Mouse (Mus musculus) frontal cortex, postnatal 36 days (tissue): Measurements from ENCODE around the gene Ptgis.
"Not testable (repeated sequence)": the region's sequence is repeated elsewhere in the genome, so short reads cannot be mapped to it uniquely, and the experiment has no call there.

Experiments
- DNase-seq, 2 experiments: peaks; one replicate each; pipeline ENCODE4 v3.0.0; 2022; ENCODE audit warnings: low spot score in 2 of 2

Gene Ptgis

DNA sequence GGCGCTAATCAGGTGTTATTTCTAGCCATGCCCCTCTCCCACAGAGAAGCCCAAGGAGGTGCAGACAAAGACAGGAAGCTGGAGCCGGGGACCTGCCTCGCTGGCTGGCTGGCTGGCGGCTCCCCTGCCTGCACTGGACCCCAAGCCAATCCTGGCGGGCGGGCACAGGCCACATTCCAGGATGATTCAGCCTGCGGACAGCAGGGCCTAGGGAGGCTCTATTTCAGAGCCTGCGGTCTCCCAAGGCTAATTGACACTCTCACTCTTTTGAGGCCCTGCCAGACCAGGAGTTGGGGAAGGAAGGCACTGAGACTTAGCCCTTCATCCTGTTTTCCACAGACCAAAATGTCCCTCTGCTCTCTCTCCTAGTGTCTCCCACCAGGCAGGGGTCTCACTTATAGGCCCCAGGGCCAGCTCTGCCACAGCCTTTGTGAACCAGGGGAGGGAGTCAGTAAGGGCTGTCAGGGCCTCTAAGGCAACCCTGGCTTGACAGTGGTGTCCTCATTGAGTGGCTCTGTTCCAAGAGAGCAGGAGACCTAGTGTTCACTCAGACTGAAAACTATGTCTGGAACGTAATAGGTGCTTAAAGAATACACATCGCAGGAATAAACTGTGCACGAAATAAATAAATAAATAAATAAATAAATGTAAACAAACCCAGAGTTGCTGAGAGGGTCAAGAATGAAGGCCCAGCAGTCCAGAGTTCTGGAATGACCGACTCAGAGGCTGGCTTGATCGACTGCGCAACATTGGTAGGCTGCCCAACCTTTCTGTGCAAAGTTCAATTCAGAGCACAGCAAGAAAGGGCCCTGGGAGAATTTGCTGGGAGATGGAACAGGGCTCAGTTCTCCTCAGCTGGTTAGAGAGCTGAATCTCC lies 8.0 kb downstream of the Ptgis start:
- DNase-seq, result no peak

- DNase-seq, result no peak
Observed at GRCm38 (mm10) chr2:167230554-167230953, 9.8 kb downstream of the Ptgis start.

DNA sequence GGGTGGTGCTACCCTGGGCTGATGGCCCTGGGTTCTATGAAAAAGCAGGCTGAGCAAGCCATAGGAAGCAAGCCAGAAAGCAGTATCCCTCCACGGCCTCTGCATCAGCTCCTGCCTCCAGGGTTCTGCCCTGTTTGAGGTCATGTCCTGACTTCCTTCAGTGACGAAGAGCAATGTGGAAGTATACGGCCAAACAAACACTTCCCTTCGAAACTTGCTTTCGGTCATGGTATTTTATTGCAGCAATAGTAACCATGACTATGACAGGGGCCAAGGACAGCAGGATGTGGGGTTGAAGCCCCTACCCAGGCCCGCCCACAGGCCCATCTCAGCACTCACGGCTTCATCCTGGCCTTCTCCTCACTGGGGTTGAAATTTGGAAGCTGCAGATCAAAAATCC lies 15.5 kb downstream of the Ptgis start:
- no peak for DNase-seq

DNA sequence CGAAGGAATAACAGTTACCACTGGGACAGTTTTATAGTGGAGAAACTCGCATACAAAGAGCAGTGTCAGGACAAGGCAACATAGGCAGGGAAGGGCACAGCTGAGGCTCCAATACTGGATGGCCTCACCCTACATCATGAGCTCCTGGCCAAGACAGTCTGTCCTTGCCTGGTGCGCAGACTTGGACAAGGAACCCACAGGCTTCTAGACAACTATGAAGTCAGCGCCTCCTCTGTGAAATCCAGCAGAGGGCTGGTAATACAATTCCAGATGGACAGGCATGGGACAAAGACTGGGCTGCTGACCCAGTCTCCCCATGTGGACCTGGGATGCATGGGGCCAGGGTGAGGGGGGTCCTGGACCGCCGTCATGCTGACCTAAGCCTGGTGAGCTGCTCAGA lies 16.2 kb downstream of the Ptgis start:
- DNase-seq, result no peak

- peak; percentile 60 to 77 for DNase-seq
Observed at GRCm38 (mm10) chr2:167222152-167222551, 18.3 kb downstream of the Ptgis start.

DNA sequence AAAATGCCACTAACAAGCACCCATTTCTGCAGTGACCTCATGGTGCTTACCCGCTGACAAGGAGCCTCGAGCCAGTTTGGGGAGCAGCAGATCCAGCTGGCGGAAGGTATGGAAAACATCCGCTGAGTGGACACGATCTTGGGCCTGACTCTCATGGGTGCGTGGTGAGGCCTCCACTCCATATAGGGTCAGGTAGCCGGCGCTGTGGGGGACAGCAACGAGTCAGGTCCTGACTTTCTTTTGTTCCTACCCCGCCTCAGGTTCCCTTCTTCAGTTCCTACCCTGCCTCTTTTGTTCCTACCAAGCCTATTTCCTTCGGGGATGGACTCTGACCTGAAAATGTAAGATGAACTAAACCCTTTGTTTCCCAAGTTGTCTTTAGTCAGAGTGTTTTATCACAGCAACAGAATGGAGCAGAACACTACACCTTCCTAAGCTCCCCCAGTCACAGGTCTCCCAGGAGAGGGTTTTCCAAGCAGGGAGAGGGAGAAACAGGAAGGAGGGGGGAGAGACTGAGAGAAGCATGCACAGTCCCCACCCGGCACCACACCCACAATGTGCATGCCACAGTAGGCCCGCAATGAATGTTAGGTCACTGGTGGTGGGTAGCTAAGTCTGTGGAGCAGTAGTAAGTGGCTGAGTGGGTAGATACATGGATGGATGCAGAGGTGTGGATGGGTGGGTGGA lies 19.1 kb downstream of the Ptgis start:
- no peak for DNase-seq

DNA sequence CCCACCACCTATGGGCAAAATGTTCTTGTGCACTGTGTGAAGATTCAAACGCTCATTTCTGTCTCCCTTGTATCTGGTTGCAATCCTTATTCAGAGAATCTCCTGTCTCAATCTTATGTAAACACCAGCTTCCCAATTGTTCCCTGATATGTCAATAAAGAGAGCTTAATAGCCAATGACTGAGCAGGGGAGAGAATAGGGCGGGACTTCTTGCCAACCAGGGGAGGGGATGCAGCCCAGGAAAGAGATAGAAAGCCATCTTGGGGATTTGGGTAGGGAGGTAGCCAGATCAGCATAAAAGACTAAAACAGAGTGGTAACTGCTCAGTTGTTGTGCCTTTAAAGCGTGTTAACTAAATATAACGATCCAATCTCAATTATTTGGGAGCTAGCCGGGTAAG lies 19.7 kb downstream of the Ptgis start:
- no peak for DNase-seq

DNA sequence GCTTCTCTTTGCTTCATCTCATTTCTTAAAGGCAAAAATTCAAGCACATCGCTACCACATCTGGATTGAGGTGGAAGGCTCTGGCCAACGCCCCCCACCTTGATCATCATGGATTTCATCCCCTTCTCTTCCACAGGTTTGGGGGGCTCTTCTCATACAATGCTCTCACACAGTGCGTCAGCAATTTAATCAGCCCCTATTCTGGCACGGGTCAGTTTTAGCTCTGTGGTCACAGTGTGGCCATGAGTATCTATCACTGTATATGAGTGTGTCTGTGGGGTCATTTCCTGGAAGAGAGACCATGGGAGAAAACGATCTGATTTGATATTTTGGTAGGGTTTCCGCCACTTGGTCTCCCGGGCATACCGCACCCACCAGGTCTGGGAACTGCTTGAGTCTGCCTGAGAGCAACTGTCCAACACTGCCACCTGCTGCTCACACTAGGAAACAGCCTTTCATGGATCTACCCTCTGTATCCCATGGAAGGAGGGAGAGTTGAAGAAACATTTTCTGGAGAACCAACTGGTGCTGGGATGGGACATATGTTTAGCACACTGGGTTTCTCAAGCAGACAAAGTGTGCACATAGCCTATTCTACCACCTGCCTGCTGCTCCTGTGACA lies 21.1 kb downstream of the Ptgis start:
- peak; percentile 88 to 93 for DNase-seq

- no peak for DNase-seq
Observed at GRCm38 (mm10) chr2:167213666-167214065, 26.7 kb downstream of the Ptgis start.

GRCm38 (mm10) chr2:167213076-167213475 lies 27.3 kb downstream of the Ptgis start:
- DNase-seq, result no peak

GRCm38 (mm10) chr2:167212551-167212950 lies 27.9 kb downstream of the Ptgis start:
- no peak for DNase-seq

DNA sequence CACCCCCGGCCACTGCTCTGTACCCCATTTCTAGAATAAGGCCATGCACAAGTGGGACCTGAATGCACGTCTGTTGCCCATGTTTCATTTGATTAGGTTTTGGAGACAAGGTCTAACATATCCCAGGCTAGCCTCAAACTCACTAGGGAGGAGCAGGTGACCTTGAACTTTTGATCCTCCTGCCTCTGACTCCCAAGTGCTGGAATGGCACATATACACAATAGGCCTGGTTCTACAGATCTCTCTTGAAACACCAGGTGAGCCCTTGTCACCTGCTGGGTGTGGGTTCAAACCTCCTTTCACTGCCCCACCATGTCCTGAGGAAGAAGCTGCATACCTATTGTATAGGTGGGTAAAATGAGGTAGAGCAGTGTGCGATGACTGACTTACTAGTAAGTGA lies 28.3 kb downstream of the Ptgis start:
- no peak for DNase-seq

GRCm38 (mm10) chr2:167209900-167210299 lies 30.5 kb downstream of the Ptgis start:
- no peak for DNase-seq

DNA sequence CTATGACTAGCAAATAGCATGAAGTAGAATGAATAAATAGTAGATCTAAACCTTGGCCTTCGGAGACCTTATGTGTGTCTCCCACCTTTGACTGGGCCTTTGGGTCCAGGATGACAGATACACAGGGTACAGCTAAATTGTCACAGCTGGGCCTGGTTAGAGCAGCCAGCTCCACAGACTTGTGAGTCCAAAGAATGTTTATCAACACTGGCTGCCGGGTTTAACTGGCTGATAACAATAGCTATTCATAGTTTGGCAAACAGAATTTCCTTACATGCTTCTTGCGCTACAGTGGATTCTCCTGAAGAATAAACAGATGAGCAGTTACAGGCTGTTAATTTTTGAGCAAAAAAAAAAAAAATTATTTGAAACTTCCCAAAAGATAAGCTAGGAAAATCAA lies 31.4 kb downstream of the Ptgis start:
- DNase-seq, result no peak

DNA sequence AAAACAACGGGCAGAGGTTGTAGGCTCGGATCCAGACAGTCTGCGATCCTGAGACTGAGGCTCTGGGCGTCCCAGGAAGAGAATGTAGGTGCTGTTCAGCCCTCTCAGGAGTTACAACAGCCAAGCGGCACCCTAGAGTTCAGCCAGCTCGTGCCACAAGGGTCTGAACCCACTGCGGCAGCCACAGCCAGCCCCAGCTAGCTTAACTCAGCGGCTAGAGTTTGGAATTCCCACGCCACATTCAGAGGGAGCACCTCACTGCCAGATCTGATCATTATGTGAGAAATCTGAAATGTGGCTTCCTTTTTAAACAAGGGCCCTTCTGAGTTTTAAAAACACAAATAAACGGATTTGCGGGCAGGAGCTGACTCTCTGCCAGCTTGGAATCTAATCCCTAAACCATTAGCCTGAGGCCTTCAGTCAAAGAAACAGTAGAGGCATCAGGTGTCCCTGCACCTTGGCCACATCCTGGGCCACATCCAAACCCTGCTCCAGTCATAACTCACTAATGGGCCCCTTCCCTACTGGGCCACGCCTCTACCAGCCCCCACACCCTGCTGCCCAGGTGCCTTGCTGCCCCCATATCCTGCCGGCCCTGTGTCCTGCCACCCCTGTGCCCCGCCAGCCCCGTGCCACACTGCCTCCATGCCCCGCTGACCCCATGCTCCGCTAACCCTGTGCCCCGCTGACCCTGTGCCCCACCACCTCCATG lies 34.3 kb downstream of the Ptgis start:
- no peak for DNase-seq

GRCm38 (mm10) chr2:167204686-167205085 lies 35.7 kb downstream of the Ptgis start:
- DNase-seq, result not testable (repeated sequence)

DNA sequence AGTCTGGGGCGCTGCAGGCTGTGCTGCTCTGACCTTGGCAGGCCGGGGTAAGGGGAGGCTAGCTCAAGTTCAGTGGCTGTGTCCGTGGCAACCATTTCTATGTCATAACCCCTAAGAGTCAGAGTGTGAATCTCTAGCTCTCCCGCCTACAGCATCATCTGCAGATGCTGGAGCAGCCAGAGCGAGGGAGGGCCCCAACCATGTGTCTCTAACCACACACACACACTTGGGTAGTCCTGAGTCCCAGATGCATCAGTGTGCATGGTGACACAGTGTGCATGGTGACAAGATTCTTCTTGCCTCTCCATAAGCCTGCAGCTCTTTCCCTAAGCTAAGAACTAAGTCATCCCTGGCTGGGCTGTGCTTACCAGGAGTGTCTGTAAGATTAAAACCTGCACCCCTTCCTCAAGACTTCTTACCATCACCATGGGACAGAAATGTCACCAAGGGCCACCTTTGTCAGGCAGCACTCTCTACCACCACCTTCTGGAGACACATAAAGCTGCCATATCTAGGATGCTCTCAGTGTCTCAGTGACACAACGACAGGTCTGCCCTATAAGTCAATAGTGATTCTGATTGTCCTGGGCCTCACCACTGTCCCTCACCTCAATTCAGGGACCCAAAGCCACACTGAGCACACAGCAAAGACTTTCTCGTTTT lies 36.8 kb downstream of the Ptgis start:
- no peak for DNase-seq

GRCm38 (mm10) chr2:167201463-167202291 lies 38.7 kb downstream of the Ptgis start:
- DNase-seq, result peak; percentile 91 to 93

GRCm38 (mm10) chr2:167198660-167199427 lies 41.6 kb downstream of the Ptgis start:
- DNase-seq, result no peak

DNA sequence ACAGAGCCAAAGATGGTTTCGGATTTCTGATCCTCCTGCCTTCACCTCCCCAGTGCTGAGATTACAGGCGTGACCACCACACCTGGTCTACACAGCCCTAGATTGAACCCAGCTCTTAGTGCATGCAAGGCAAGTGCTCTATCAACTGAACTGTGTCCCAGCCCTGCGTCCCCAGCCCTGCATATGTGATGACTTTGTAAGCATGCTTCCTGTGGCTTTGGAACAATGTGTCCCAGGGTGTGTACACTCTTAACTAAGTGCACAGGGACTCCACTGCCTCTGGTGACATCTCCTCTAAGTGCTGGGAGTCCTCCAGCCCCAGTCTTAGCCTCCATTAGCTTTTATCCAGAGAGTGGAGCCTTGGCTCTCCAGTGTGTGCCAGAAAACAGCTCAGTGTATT lies 47.0 kb downstream of the Ptgis start:
- DNase-seq, result no peak
